ENCODE assay signal across 9 mouse cellular contexts in genomic region chr14:120076192-120076591, GRCm38 (mm10). TPM values are rescaled to one million over a fixed set of nuclear protein-coding genes. Genes with fewer than 3 reads are reported as not detected.
DNase-seq lines count a peak whose midpoint lies in the region; ATAC-seq and TF ChIP-seq lines count a peak whose summit lies in the region.
"Had no signal": no experiment of that assay in that cellular context is flagged by ENCODE, and none has a peak within 500 bp of the region (broad histone marks: within the 10 kb centered on the region; RNA-seq: fewer than 3 reads in every experiment).

No protein-coding gene starts in this region.

- no peak overlapping the region for H3K4me3 ChIP-seq in midbrain, embryonic 14.5 days (replicated peaks; ENCODE audit: low read depth, low read length)
- no peak overlapping the region for H3K4me3 ChIP-seq in midbrain, embryonic 11.5 days (ENCODE audit: low read depth, low read length)
- no peak overlapping the region for H3K4me3 ChIP-seq in thymus, adult 2 months (ENCODE audit: control insufficient read depth, insufficient read depth, low read length)
- H3K4me3 ChIP-seq: midbrain, embryonic 12.5 days had no signal

- no peak for TF ChIP-seq POLR2A in thymus, adult 2 months (IDR thresholded peaks at IDR 0.05; ENCODE audit: control insufficient read depth, extremely low read depth, insufficient read depth, low read length, poor library complexity)

- H3K27ac ChIP-seq in midbrain, embryonic 14.5 days (replicated peaks; ENCODE audit: low read depth, low read length) = no peak overlapping the region
- H3K27ac ChIP-seq in midbrain, embryonic 11.5 days (ENCODE audit: low read depth, low read length) = no peak overlapping the region
- no peak overlapping the region for H3K27ac ChIP-seq in thymus, adult 2 months (ENCODE audit: control insufficient read depth, insufficient read depth, low read length)
- H3K27ac ChIP-seq: midbrain, embryonic 12.5 days had no signal

- 60% methylated on average over 2 of the region's 2 CpGs for WGBS in midbrain, embryonic 14.5 days
- WGBS in midbrain, embryonic 11.5 days = 57% methylated on average over 2 of the region's 2 CpGs
- 56% methylated on average over 2 of the region's 2 CpGs for WGBS in thymus, adult 2 months

- no peaks in the 10 kb centered on the region for H3K27me3 ChIP-seq in midbrain, embryonic 14.5 days (ENCODE audit: control insufficient read depth, insufficient read depth, low read length)
- H3K27me3 ChIP-seq in midbrain, embryonic 11.5 days (ENCODE audit: control insufficient read depth, insufficient read depth, low read length) = no peaks in the 10 kb centered on the region
- no peaks in the 10 kb centered on the region for H3K27me3 ChIP-seq in thymus, adult 2 months (ENCODE audit: control insufficient read depth, insufficient read depth, low read length)
- H3K27me3 ChIP-seq: midbrain, embryonic 12.5 days had no signal

- H3K9ac ChIP-seq in midbrain, embryonic 14.5 days (replicated peaks; ENCODE audit: low read length) = no peak overlapping the region
- H3K9ac ChIP-seq in midbrain, embryonic 11.5 days (ENCODE audit: low read length) = no peak overlapping the region
- H3K9ac ChIP-seq: midbrain, embryonic 12.5 days had no signal

- DNase-seq in heart, adult 18-20 months = peak; percentile 22 to 44
- no peak for DNase-seq in heart, adult 11 months
- DNase-seq in midbrain, embryonic 14.5 days = peak; percentile 83
- no peak for DNase-seq in midbrain, embryonic 11.5 days (ENCODE audit: low spot score, missing footprints)
- DNase-seq in embryo, embryonic 10.5 days (ENCODE audit: low spot score) = peak; percentile 71
- peak; percentile 77 for DNase-seq in retina, embryonic 14.5 days (ENCODE audit: low spot score)
- DNase-seq in thymus, adult 2 months = no peak
- DNase-seq in neural tube, embryonic 10.5 days (ENCODE audit: extremely low spot score, low spot score) = no peak

- H3K36me3 ChIP-seq in midbrain, embryonic 14.5 days (ENCODE audit: control insufficient read depth, insufficient read depth, low read length) = no peaks in the 10 kb centered on the region
- no peaks in the 10 kb centered on the region for H3K36me3 ChIP-seq in midbrain, embryonic 11.5 days (ENCODE audit: control insufficient read depth, insufficient read depth, low read length)
- H3K36me3 ChIP-seq in thymus, adult 2 months (ENCODE audit: control insufficient read depth, insufficient read depth, low read length) = no peaks in the 10 kb centered on the region
- H3K36me3 ChIP-seq: midbrain, embryonic 12.5 days had no signal

- no peak for ATAC-seq in midbrain, embryonic 14.5 days (ENCODE audit: low FRiP score, low TSS enrichment)
- no peak; the same call in 1 of the 2 replicates for ATAC-seq in midbrain, embryonic 11.5 days (ENCODE audit: low FRiP score)

- no peaks in the 10 kb centered on the region for H3K9me3 ChIP-seq in midbrain, embryonic 14.5 days (ENCODE audit: control insufficient read depth, low read length)
- no peaks in the 10 kb centered on the region for H3K9me3 ChIP-seq in midbrain, embryonic 11.5 days (ENCODE audit: control insufficient read depth, low read length)
- H3K9me3 ChIP-seq: midbrain, embryonic 12.5 days had no signal

- TF ChIP-seq CTCF in thymus, adult 2 months (IDR thresholded peaks at IDR 0.05; ENCODE audit: borderline replicate concordance, control insufficient read depth, extremely low read depth, insufficient read depth, low read length, poor library complexity) = no peak

- H3K4me1 ChIP-seq in midbrain, embryonic 14.5 days (ENCODE audit: control insufficient read depth, insufficient read depth, low read length) = no peaks in the 10 kb centered on the region
- no peaks in the 10 kb centered on the region for H3K4me1 ChIP-seq in midbrain, embryonic 11.5 days (ENCODE audit: control insufficient read depth, insufficient read depth, low read length)
- H3K4me1 ChIP-seq in thymus, adult 2 months (replicated peaks; ENCODE audit: control insufficient read depth, insufficient read depth, low read length) = no peaks in the 10 kb centered on the region
- H3K4me1 ChIP-seq: midbrain, embryonic 12.5 days had no signal

- H3K4me2 ChIP-seq in midbrain, embryonic 14.5 days (ENCODE audit: low read length) = no peak overlapping the region
- H3K4me2 ChIP-seq in midbrain, embryonic 11.5 days = no peak overlapping the region
- H3K4me2 ChIP-seq: midbrain, embryonic 12.5 days had no signal

RNA-seq across cellular contexts. Expression of gene Oxgr1, which starts 34.0 kb away (rescaled TPM):
- total RNA-seq in heart, adult 18-20 months (2021) = not detected
- polyA plus RNA-seq in midbrain, embryonic 14.5 days (2014; fragmentation: Nextera tagmentation; extraction: Ambion mirVana) = not detected in 2 replicates
- polyA plus RNA-seq in midbrain, embryonic 11.5 days (2014; fragmentation: Nextera tagmentation; extraction: Ambion mirVana) = not detected in 2 replicates
- polyA plus RNA-seq in thymus, adult 2 months (2012; rRNA removed) = 0.04 TPM in 1 of 2 replicates, not detected in the other
- polyA plus RNA-seq: midbrain, embryonic 12.5 days had no signal

Comparison
In these comparisons a context has a peak if more than half of its experiments do, and no peak if none do; other contexts are left out.
1. DNase-seq: peak in heart, adult 18-20 months (2 of 2), midbrain, embryonic 14.5 days (single experiment), embryo, embryonic 10.5 days (single experiment) and retina, embryonic 14.5 days (single experiment); none in heart, adult 11 months (single experiment), midbrain, embryonic 11.5 days (single experiment), thymus, adult 2 months (single experiment) and neural tube, embryonic 10.5 days (single experiment).